Mouse (Mus musculus) erythroblast, embryonic 14.5 days (primary cell): ENCODE data around the gene Fbxo28. TPM values are rescaled to one million over a fixed set of nuclear protein-coding genes. Genes with fewer than 3 reads are reported as not detected.

Source experiments
- H3K27me3 ChIP-seq: 2 replicates; pipeline ENCODE4 v1.6.1; 2012; ENCODE audit warnings: inconsistent platforms; ENCODE audit not compliant: control insufficient read depth
- H3K36me3 ChIP-seq: 2 replicates; pipeline ENCODE4 v1.6.1; 2012; ENCODE audit warnings: mild to moderate bottlenecking, inconsistent platforms; ENCODE audit not compliant: control insufficient read depth
- H3K4me1 ChIP-seq: 2 replicates; pipeline ENCODE4 v1.6.1; 2012; ENCODE audit warnings: inconsistent platforms; ENCODE audit not compliant: control insufficient read depth
- H3K4me3 ChIP-seq: replicated peaks from 2 replicates; pipeline ENCODE3; 2012; ENCODE audit warnings: moderate library complexity, mild to moderate bottlenecking, inconsistent platforms
- H3K9me3 ChIP-seq: 2 replicates; pipeline ENCODE4 v1.6.1; 2012; ENCODE audit warnings: low read length, inconsistent platforms, mixed read lengths; ENCODE audit not compliant: control insufficient read depth
- GATA1 ChIP-seq: IDR thresholded peaks from 2 replicates; pipeline ENCODE4 v1.6.1; 2012; ENCODE audit warnings: low read length, inconsistent platforms, mixed read lengths
- TAL1 ChIP-seq: IDR thresholded peaks from 3 replicates; pipeline ENCODE4 v1.6.1; 2012; ENCODE audit warnings: low read length, inconsistent platforms, mixed read lengths
- polyA plus RNA-seq: library from polyadenylated mRNA; stranded (reverse); fragments of >175 nt; gene quantifications from 2 replicates; pipeline ENCODE4 v1.2.3, GENCODE M21; 2012

The Fbxo28 gene
- polyA plus RNA-seq = 0.86 and 0.87 TPM in 2 replicates

- TF ChIP-seq TAL1 (no peak), GATA1 (no peak)
- peaks cover 13% of the 10 kb centered on the region for H3K36me3 ChIP-seq
- H3K4me3 ChIP-seq = peak within 1 kb of the TSS; percentile 100
- H3K4me1 ChIP-seq = peaks cover 28% of the 10 kb centered on the region
- no peaks in the 10 kb centered on the region for H3K9me3 ChIP-seq
- H3K27me3 ChIP-seq = no peaks in the 10 kb centered on the region
These were observed at the start of gene Fbxo28 for GRCm38 (mm10) chr1:182340821-182341781. Gene Fbxo28, minus strand, starts transcription at chr1:182341629.

- Histone ChIP-seq H3K9me3 (no peaks in the 10 kb centered on the region), H3K4me3 (no peak overlapping the region), H3K4me1 (no peaks in the 10 kb centered on the region), H3K36me3 (no peaks in the 10 kb centered on the region), H3K27me3 (no peaks in the 10 kb centered on the region)
- TF ChIP-seq TAL1 (no peak), GATA1 (no peak)
These were observed 47.3 kb upstream of the Fbxo28 start for GRCm38 (mm10) chr1:182388729-182389128.

- TF ChIP-seq TAL1 = no peak
- no peaks in the 10 kb centered on the region for H3K27me3 ChIP-seq
- H3K9me3 ChIP-seq = no peaks in the 10 kb centered on the region
- no peaks in the 10 kb centered on the region for H3K4me1 ChIP-seq
- H3K4me3 ChIP-seq = no peak overlapping the region
- no peaks in the 10 kb centered on the region for H3K36me3 ChIP-seq
These were observed 45.0 kb upstream of the Fbxo28 start for GRCm38 (mm10) chr1:182386449-182386848.

- no peaks in the 10 kb centered on the region for H3K36me3 ChIP-seq
- TF ChIP-seq TAL1 = no peak
- no peak for TF ChIP-seq GATA1
These were observed 41.7 kb upstream of the Fbxo28 start for GRCm38 (mm10) chr1:182383096-182383495.

GRCm38 (mm10) chr1:182381327-182381726 is 39.9 kb upstream of the Fbxo28 start:
- Histone ChIP-seq H3K4me1 (no peaks in the 10 kb centered on the region), H3K9me3 (no peaks in the 10 kb centered on the region), H3K36me3 (no peaks in the 10 kb centered on the region), H3K27me3 (no peaks in the 10 kb centered on the region), H3K4me3 (no peak overlapping the region)
- TF ChIP-seq GATA1 (no peak), TAL1 (no peak)

More at GRCm38 (mm10) chr1:182383096-182383495, 41.7 kb upstream of the Fbxo28 start:
- no peaks in the 10 kb centered on the region for H3K9me3 ChIP-seq
- no peaks in the 10 kb centered on the region for H3K27me3 ChIP-seq
- H3K4me1 ChIP-seq = no peaks in the 10 kb centered on the region
- no peak overlapping the region for H3K4me3 ChIP-seq

- Histone ChIP-seq H3K36me3 (no peaks in the 10 kb centered on the region), H3K9me3 (no peaks in the 10 kb centered on the region), H3K4me3 (no peak overlapping the region), H3K27me3 (no peaks in the 10 kb centered on the region), H3K4me1 (no peaks in the 10 kb centered on the region)
- TF ChIP-seq GATA1 (no peak), TAL1 (no peak)
These were observed 39.3 kb upstream of the Fbxo28 start for GRCm38 (mm10) chr1:182380683-182381082.

GRCm38 (mm10) chr1:182378876-182379275 is 37.4 kb upstream of the Fbxo28 start:
- Histone ChIP-seq H3K4me3 (no peak overlapping the region), H3K36me3 (no peaks in the 10 kb centered on the region), H3K27me3 (no peaks in the 10 kb centered on the region), H3K9me3 (no peaks in the 10 kb centered on the region), H3K4me1 (no peaks in the 10 kb centered on the region)
- no peak for TF ChIP-seq TAL1
- TF ChIP-seq GATA1 = no peak

- no peaks in the 10 kb centered on the region for H3K36me3 ChIP-seq
- TF ChIP-seq TAL1 (no peak), GATA1 (no peak)
- no peak overlapping the region for H3K4me3 ChIP-seq
These were observed 36.9 kb upstream of the Fbxo28 start for GRCm38 (mm10) chr1:182378205-182378835.

GRCm38 (mm10) chr1:182377519-182377918 is 36.1 kb upstream of the Fbxo28 start:
- TF ChIP-seq TAL1 (no peak), GATA1 (no peak)
- H3K36me3 ChIP-seq = no peaks in the 10 kb centered on the region

More at GRCm38 (mm10) chr1:182378205-182378835, 36.9 kb upstream of the Fbxo28 start:
- no peaks in the 10 kb centered on the region for H3K9me3 ChIP-seq
- peaks cover 4% of the 10 kb centered on the region for H3K27me3 ChIP-seq
- H3K4me1 ChIP-seq = no peaks in the 10 kb centered on the region

GRCm38 (mm10) chr1:182376826-182377225 is 35.4 kb upstream of the Fbxo28 start:
- Histone ChIP-seq H3K4me1 (no peaks in the 10 kb centered on the region), H3K4me3 (no peak overlapping the region), H3K27me3 (peaks cover 4% of the 10 kb centered on the region), H3K36me3 (no peaks in the 10 kb centered on the region), H3K9me3 (no peaks in the 10 kb centered on the region)
- TF ChIP-seq TAL1 (no peak), GATA1 (no peak)

More at GRCm38 (mm10) chr1:182377519-182377918, 36.1 kb upstream of the Fbxo28 start:
- Histone ChIP-seq H3K4me1 (no peaks in the 10 kb centered on the region), H3K9me3 (no peaks in the 10 kb centered on the region), H3K4me3 (no peak overlapping the region), H3K27me3 (peaks cover 4% of the 10 kb centered on the region)
